Mouse (Mus musculus) urinary bladder, postnatal 14 days (tissue): ENCODE results near the gene Nectin2.

ENCODE experiments used
- DNase-seq: peaks from one replicate; pipeline ENCODE4 v3.0.0; 2021; ENCODE audit warnings: low spot score

Gene Nectin2

GRCm38 (mm10) chr7:19686521-19686920, 63.8 kb downstream of the Nectin2 start:
- no peak for DNase-seq

- no peak for DNase-seq
These were observed 64.9 kb downstream of the Nectin2 start for GRCm38 (mm10) chr7:19685374-19685773.

DNA sequence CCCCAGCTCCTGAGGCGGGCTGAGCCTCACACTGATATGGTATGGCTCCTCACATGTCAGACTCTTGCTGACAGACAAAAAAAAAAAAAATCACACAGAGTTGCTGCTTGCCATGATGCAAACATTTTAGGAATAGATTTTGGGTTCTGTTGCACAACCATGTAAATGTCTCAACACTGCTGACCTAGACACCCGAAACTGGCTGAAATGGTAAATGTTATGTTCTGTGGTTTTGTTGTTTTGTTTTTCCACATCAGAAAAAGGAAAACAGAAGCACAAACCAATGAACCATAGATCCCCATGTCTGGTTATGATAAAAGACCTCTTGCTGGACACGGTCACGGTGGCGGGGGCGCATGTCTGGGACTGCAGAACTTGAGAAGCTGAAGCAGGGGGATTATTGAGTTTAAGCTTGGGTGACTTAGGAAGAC, 66.5 kb downstream of the Nectin2 start:
- no peak for DNase-seq

DNA sequence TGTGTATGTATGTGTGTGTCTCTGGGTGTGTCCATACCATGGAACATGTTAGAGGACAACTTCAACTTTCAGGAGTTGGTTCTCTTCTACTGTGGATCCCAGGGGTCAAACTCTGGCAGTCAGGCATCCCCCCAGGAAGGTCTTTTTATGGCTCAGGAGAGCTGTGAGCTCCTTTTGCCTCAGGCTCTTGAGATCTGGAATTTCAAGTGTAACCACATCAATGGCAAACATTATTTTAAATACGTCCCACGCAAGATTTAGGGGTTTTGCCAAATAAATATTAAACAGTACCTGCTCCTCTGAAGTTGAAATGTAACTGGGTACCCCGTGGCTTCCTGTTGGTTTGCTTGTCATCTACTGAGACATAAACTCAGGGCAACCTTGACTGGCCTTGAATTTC, 67.3 kb downstream of the Nectin2 start:
- DNase-seq: no peak

- no peak for DNase-seq
These were observed 69.0 kb downstream of the Nectin2 start, which contains the start of the genes Gm44805 and Apoc4 for GRCm38 (mm10) chr7:19681202-19681694. Gene Gm44805 (minus strand): TSS chr7:19681423. Gene Apoc4 (minus strand): TSS chr7:19681479.

GRCm38 (mm10) chr7:19680702-19681101, 69.6 kb downstream of the Nectin2 start:
- DNase-seq: no peak

GRCm38 (mm10) chr7:19678901-19679300, 71.4 kb downstream of the Nectin2 start:
- DNase-seq: no peak

GRCm38 (mm10) chr7:19677872-19678271, 72.4 kb downstream of the Nectin2 start, which contains the start of gene Apoc2:
Gene Apoc2 (minus strand): TSS chr7:19677941.
- DNase-seq: no peak

GRCm38 (mm10) chr7:19676662-19677061, 73.6 kb downstream of the Nectin2 start:
- no peak for DNase-seq

- DNase-seq: no peak
These were observed 74.5 kb downstream of the Nectin2 start for GRCm38 (mm10) chr7:19675824-19676223.

GRCm38 (mm10) chr7:19673083-19673699, 77.1 kb downstream of the Nectin2 start:
- no peak for DNase-seq

GRCm38 (mm10) chr7:19671511-19671910, 78.8 kb downstream of the Nectin2 start:
- no peak for DNase-seq

- DNase-seq: peak; percentile 95
These were observed 81.1 kb downstream of the Nectin2 start for GRCm38 (mm10) chr7:19668947-19669721.

DNA sequence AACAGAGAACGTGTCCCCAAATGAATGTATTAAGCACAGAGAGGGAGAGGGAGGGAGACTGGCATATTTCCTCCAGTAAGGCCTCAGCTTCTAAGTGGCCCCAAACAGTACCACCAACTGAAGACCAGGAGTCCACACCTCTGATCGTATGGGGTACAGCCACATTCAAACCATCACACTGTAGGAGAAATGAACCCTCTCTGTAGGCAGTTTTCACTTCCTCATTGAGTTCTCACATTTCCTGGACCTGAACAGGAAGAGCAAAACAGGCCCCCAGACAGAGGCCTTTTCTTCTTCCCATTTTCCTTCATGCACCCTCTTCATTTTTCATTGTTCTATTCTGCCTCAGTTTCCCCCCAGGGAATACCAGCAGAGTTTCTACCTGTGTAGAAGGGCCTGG, 82.8 kb downstream of the Nectin2 start:
- DNase-seq: no peak

DNA sequence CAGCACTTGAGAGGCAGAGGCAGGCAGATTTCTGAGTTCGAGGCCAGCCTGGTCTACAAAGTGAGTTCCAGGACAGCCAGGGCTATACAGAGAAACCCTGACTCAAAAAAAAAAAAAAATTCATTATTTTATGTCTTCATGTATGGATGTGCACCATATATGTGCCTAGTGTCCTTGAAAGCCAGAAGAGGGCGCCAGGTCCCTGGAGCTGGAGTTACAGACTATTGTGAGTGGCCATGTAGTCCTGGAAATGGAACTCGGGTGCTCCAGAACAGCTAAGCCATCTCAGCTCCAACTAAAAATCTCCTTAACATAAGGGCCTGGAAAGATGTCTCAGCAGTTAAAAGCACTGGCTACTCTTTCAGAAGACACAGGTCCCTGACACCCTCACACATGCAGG, 83.5 kb downstream of the Nectin2 start:
- DNase-seq: no peak
